Mouse (Mus musculus): ENCODE measurements at regions not wholly inside any gene's neighbourhood (a gene's known extent, or its start where the extent isn't known, plus 50 kb on each side); places are given as distances from the start of the nearest gene placed in this dataset.

- peak in 1 of 2 experiments; percentile 46 for DNase-seq
Measured at GRCm38 (mm10) chr13:56350705-56351400, 54.5 kb upstream of the Cxcl14 start.

GRCm38 (mm10) chr13:56351401-56351735, 55.0 kb upstream of the Cxcl14 start:
- DNase-seq = no peak

DNA sequence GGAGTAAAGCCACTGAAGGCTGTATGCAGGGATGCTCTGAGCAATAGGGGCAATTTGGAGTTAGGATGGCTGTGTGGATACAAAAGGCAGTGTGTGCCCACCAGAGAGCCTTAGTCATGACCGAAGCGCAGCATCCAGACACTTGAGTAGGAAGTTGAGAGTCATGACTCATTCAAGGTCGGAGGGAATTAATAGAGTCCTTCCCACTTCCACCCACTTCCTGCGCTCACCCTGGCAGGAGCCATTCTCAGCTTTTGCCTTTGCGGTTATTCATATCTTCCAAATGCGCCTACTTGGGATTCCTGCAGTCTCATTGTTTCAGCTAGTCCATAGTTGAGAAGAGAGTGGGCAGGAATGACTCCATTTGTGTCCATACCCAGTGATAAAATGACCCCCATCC, 56.1 kb upstream of the Cxcl14 start:
- no peak for DNase-seq

GRCm38 (mm10) chr13:56352839-56353605, 56.7 kb upstream of the Cxcl14 start:
- DNase-seq = peak; percentile 60 to 72

GRCm38 (mm10) chr13:56353921-56354320, 57.6 kb upstream of the Cxcl14 start:
- DNase-seq = no peak

DNA sequence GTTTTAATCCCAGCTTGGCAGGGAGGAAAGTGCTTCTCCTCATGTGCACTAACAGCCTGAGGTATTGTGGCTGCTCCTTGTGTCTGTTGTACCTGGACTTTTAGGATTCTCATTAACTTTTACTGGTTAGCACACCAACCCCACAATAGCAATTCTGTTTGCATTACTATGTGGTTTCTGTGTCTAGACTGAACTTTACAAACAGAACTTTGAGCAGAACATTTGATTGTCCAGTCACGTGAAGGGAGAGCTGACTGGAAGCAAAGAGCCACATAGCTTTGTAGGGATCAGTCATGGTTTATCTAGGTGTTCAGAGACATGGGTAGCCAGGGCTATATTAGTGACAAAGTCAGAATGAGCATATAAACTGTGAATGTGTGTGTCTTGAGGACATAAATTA, 58.3 kb upstream of the Cxcl14 start:
- DNase-seq = no peak

- no peak for DNase-seq
Measured at GRCm38 (mm10) chr13:56356999-56357398, 60.6 kb upstream of the Cxcl14 start.

DNA sequence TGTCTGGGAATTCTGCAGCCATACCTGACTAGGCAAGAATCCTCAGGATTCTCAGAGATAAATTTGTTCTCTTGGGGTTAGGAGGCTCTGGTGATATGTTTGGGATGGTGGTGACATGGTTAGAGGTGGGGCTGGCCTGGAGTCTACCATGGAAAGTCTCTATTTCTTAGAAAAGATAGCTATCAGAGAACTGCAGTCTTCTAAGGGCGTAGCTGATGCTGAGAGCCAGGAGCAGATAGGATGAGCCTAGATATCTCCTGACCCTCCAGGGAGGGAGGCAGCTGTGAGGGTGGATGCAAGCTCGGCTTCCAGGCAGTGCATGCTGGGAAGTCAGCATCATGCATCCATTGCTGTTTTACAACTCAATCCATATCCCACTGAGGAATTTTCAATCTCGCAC, 61.6 kb upstream of the Cxcl14 start:
- DNase-seq = no peak

DNA sequence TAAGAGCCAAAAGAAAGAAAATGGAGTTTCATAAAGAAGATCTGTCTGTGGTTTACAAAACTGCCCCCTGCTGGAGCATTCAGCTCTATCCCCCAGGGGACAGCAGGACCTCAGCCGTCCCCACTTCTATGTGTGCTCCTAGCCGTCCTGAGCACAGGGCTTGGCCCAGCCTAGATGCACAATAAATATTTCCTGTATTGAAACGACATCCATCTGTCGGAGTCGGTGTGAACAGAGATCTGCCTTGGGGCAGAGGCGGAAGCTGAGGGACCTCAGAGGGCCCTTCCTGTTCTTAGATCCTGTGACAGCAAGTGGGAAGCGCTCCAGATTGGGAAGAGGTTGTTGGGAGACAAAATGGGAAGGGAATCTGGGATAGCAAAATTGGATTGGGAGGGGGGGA, 62.5 kb upstream of the Cxcl14 start:
- DNase-seq = no peak

GRCm38 (mm10) chr13:56359554-56359953, 63.2 kb upstream of the Cxcl14 start:
- DNase-seq = no peak

- DNase-seq = no peak
Measured at GRCm38 (mm10) chr13:56360803-56361202, 64.5 kb upstream of the Cxcl14 start.

- no peak for DNase-seq
Measured at GRCm38 (mm10) chr13:56362238-56362637, 64.2 kb upstream of the Gm3045 start.

DNA sequence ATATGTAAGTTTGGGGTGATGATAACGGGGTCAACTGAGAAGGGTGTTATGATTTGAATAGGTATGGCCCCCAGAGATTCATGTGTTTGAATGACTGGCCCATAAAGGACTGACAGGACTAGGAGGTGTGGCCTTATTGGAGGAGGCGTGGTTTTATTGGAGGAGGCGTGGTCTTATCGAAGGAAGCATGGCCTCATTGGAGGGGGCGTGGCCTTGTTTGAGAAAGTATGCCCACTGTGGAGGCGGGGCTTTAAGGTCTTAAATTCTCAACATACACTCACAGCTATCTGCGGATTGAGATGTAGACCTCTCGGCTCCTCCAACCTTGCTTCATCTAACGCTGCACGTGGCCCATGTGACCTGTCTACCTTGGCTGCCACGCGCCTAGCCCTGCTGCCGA, 63.7 kb upstream of the Gm3045 start:
- no peak for DNase-seq

DNA sequence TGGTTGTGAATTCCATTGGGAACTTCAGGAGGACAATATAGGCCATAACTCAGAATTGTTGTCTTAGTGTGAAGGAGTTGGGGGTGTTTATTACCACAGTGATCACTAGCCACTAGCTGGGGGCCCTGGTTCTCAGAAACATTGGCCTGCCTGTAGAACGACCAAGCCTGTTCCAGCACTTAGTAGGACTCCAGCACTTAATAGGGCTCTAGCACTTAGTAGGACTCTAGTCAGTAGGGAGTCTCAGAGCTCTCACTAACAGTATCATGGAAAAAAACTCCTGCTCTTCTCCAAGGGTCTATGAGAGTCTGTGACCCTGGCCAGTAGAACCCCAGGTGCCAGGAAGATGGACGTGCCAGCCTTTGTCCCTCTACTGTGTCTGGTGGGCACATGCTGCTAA, 56.8 kb upstream of the Gm3045 start:
- no peak for DNase-seq

DNA sequence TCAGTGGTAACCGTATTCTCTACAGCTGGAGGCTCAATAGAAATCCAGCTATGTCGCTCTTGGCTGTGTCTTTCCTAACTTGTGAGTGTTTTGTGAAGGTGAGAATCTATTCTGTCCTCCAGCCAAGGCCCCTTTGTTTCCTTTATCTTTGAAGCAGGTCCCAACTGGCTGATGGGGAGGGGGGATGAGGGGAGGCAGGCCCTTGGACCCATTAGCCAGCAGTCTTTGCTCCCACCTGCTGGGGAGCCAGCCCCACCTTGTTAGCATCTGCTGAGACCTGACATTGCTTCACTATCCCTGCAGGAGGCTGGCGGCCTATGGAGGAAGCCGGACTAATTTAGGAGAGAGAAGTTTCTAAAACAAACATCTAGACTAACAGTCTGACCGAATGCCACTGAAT, 55.0 kb upstream of the Gm3045 start:
- DNase-seq = no peak

DNA sequence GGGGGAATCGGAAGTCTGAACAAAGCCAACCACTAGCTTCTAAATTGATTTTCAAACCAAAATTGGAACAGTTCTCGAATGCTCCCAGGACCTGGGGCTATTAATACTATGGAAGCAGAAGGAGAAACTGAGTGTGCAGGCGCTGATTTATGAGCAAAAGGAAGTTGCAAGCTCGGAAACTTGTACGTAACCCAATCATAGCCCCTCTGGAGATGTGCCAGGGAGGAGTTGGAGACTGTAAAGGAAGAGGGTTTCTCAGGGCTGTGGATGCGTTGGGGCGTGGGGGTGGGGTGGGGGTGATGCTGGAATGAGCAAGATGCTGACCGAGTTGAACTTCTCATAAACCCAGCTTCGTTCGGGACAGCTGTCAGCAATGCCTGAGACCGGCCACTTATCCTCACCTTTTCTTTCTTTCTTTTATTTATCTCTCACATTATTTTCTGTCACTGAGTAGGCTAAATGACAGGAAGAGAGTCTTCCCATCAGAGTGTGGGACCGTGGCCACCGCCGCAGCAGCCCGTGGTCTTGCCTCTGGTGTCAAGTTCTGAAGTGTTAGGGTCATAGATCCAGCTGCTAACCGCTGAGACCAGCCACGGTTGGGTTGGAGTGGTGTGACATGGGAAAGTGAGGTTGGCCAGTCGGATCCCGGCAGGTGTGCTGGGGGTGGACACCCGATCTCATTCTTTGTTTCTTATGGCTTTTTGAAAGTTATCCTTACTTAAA, 54.2 kb upstream of the Gm3045 start:
- DNase-seq = peak in 1 of 2 experiments; percentile 45

DNA sequence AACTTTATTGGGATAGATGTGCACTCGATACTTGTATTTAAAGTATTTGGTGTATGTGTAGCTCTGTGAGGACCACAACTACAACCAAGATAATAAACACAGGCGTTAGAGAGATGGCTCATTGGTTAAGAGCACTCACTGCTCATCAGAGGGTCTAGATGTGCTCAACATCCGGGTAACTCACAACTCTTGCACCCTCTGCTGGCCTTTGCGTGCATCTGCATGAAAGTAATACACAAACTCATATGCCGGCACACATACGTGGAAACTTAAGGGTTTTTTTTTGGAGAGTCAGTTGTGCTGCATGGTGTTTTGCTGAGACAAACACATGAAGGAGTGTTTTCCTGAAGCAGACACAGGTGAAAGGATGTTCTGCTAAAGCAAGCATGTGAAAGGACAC, 53.7 kb upstream of the Gm3045 start:
- no peak for DNase-seq

Data from lung, postnatal 4 days (tissue).